Mouse (Mus musculus) kidney, embryonic 14.5 days (tissue): ENCODE measurements around the gene Hist1h3d. TPM values are rescaled to one million over a fixed set of nuclear protein-coding genes. Genes with fewer than 3 reads are reported as not detected.

Experiments
- ATAC-seq: fragments of 200-750 bp; cut with Nextera tagmentation; 2 replicates; pipeline ENCODE4 v1.8.0; 2017; ENCODE audit warnings: moderate number of reproducible peaks, mild to moderate bottlenecking, moderate TSS enrichment, moderate library complexity; ENCODE audit not compliant: low FRiP score, low TSS enrichment
- H3K27ac ChIP-seq: fragments of 300-500 bp; sonication (generic); 2 replicates; pipeline ENCODE4 v1.5.1; 2014; ENCODE audit warnings: low read depth, mild to moderate bottlenecking, low read length, moderate library complexity, mixed read lengths
- H3K27me3 ChIP-seq: fragments of 300-500 bp; sonication (generic); 2 replicates; pipeline ENCODE4 v1.6.1; 2014; ENCODE audit warnings: mild to moderate bottlenecking, low read length; ENCODE audit not compliant: control insufficient read depth, insufficient read depth
- H3K36me3 ChIP-seq: fragments of 300-500 bp; sonication (generic); 2 replicates; pipeline ENCODE4 v1.6.1; 2014; ENCODE audit warnings: low read length, mixed read lengths; ENCODE audit not compliant: control insufficient read depth, insufficient read depth
- H3K4me1 ChIP-seq: fragments of 300-500 bp; sonication (generic); 2 replicates; pipeline ENCODE4 v1.6.1; 2014; ENCODE audit warnings: low read length, mixed read lengths; ENCODE audit not compliant: control insufficient read depth, insufficient read depth
- H3K4me2 ChIP-seq: fragments of 300-500 bp; sonication (generic); replicated peaks from 2 replicates; pipeline ENCODE4 v1.6.1; 2014; ENCODE audit warnings: low read depth, mild to moderate bottlenecking, low read length
- H3K4me3 ChIP-seq: fragments of 300-500 bp; sonication (generic); 2 replicates; pipeline ENCODE4 v1.5.1; 2014; ENCODE audit warnings: mild to moderate bottlenecking, low read length
- H3K9ac ChIP-seq: fragments of 300-500 bp; sonication (generic); 2 replicates; pipeline ENCODE4 v1.6.1; 2014; ENCODE audit warnings: low read depth, mild to moderate bottlenecking, low read length, moderate library complexity
- H3K9me3 ChIP-seq: fragments of 300-500 bp; sonication (generic); 2 replicates; pipeline ENCODE4 v1.6.1; 2016; ENCODE audit warnings: low read length; ENCODE audit not compliant: control insufficient read depth
- WGBS: fragments of 180-500 bp; shearing (Covaris S2); extraction: QIAGEN DNeasy Blood & Tissue Kit; methylation state at CpG from one replicate; pipeline ENCODE4 v1.1.7; 2014; 5-methylcytosine and 5-hydroxymethylcytosine counted together
- polyA plus RNA-seq: library from polyadenylated mRNA; unstranded; fragments of >200 nt; fragmentation: Nextera tagmentation; extraction: Ambion mirVana; gene quantifications from 2 replicates; pipeline ENCODE4 v1.2.1, GENCODE M21; 2014

Hist1h3d gene
- polyA plus RNA-seq, 1 experiment from 2014 or later, result 12.0 TPM

- Histone ChIP-seq H3K4me3 (no peak overlapping the region), H3K36me3 (no peaks in the 10 kb centered on the region), H3K27me3 (no peaks in the 10 kb centered on the region), H3K9ac (no peak overlapping the region), H3K27ac (no peak overlapping the region), H3K4me1 (no peaks in the 10 kb centered on the region), H3K9me3 (no peaks in the 10 kb centered on the region), H3K4me2 (no peak overlapping the region)
- WGBS, result 31% methylated on average over 3 of the region's 3 CpGs
- ATAC-seq, result peak; percentile 83; the same call in 1 of the 2 replicates
Observed at GRCm38 (mm10) chr13:23604452-23604851, 28.9 kb downstream of the Hist1h3d start.

- ATAC-seq, result 0 out of 2 replicates have a peak, but pooled peaks have one; percentile 64
- H3K27ac ChIP-seq, result no peak overlapping the region
- H3K36me3 ChIP-seq, result no peaks in the 10 kb centered on the region
- no peak overlapping the region for H3K4me3 ChIP-seq
- H3K9ac ChIP-seq, result no peak overlapping the region
- no peak overlapping the region for H3K4me2 ChIP-seq
- H3K27me3 ChIP-seq, result no peaks in the 10 kb centered on the region
- H3K9me3 ChIP-seq, result no peaks in the 10 kb centered on the region
- H3K4me1 ChIP-seq, result no peaks in the 10 kb centered on the region
- 90% methylated on average over 3 of the region's 3 CpGs for WGBS
Observed at GRCm38 (mm10) chr13:23605052-23605451, 29.5 kb downstream of the Hist1h3d start.

- Histone ChIP-seq H3K27me3 (no peaks in the 10 kb centered on the region), H3K36me3 (no peaks in the 10 kb centered on the region), H3K9me3 (no peaks in the 10 kb centered on the region), H3K4me2 (no peak overlapping the region), H3K27ac (no peak overlapping the region), H3K4me1 (no peaks in the 10 kb centered on the region), H3K4me3 (no peak overlapping the region), H3K9ac (no peak overlapping the region)
- ATAC-seq, result no peak
- 75% methylated on average over 4 of the region's 4 CpGs for WGBS
Observed at GRCm38 (mm10) chr13:23609209-23609608, 33.6 kb downstream of the Hist1h3d start.

- Histone ChIP-seq H3K27me3 (no peaks in the 10 kb centered on the region), H3K4me3 (no peak overlapping the region), H3K9ac (no peak overlapping the region), H3K27ac (no peak overlapping the region), H3K4me2 (no peak overlapping the region), H3K4me1 (no peaks in the 10 kb centered on the region), H3K36me3 (no peaks in the 10 kb centered on the region), H3K9me3 (no peaks in the 10 kb centered on the region)
- ATAC-seq, result no peak
Observed at GRCm38 (mm10) chr13:23609844-23610243, 34.3 kb downstream of the Hist1h3d start.

- Histone ChIP-seq H3K27ac (no peak overlapping the region), H3K9ac (no peak overlapping the region), H3K9me3 (no peaks in the 10 kb centered on the region), H3K4me2 (no peak overlapping the region), H3K4me1 (no peaks in the 10 kb centered on the region), H3K27me3 (no peaks in the 10 kb centered on the region), H3K36me3 (no peaks in the 10 kb centered on the region), H3K4me3 (no peak overlapping the region)
- 76% methylated on average over 2 of the region's 2 CpGs for WGBS
- ATAC-seq, result no peak
Observed at GRCm38 (mm10) chr13:23610393-23610792, 34.8 kb downstream of the Hist1h3d start.

GRCm38 (mm10) chr13:23611638-23612037, 36.1 kb downstream of the Hist1h3d start:
- no peaks in the 10 kb centered on the region for H3K36me3 ChIP-seq
- 55% methylated on average over 3 of the region's 3 CpGs for WGBS
- ATAC-seq, result peak; percentile 49; the same call in 1 of the 2 replicates
- H3K9ac ChIP-seq, result no peak overlapping the region
- no peaks in the 10 kb centered on the region for H3K27me3 ChIP-seq
- no peaks in the 10 kb centered on the region for H3K4me1 ChIP-seq
- no peak overlapping the region for H3K4me3 ChIP-seq
- H3K9me3 ChIP-seq, result no peaks in the 10 kb centered on the region
- no peak overlapping the region for H3K4me2 ChIP-seq
- 0 out of 2 replicates have a peak overlapping the region, but pooled peaks have one; percentile 19 for H3K27ac ChIP-seq

GRCm38 (mm10) chr13:23620056-23620732, 44.6 kb downstream of the Hist1h3d start:
- Histone ChIP-seq H3K36me3 (no peaks in the 10 kb centered on the region), H3K9ac (peak overlapping the region; percentile 95), H3K4me3 (peak overlapping the region; percentile 75), H3K4me1 (peaks cover 3% of the 10 kb centered on the region; the same call in 1 of the 2 replicates), H3K27me3 (no peaks in the 10 kb centered on the region), H3K27ac (peak overlapping the region; percentile 99), H3K4me2 (peak overlapping the region; percentile 77), H3K9me3 (no peaks in the 10 kb centered on the region)
- WGBS, result 52% methylated on average over 12 of the region's 12 CpGs
- no peak for ATAC-seq

GRCm38 (mm10) chr13:23620733-23621531, 45.4 kb downstream of the Hist1h3d start, which contains the start of gene Hist1h2be:
TSS of gene Hist1h2be (minus strand) at chr13:23621124.
- Histone ChIP-seq H3K27me3 (no peaks in the 10 kb centered on the region), H3K9ac (peak within 1 kb of the TSS; percentile 95), H3K9me3 (no peaks in the 10 kb centered on the region), H3K36me3 (no peaks in the 10 kb centered on the region), H3K27ac (peak within 1 kb of the TSS; percentile 99), H3K4me2 (peak within 1 kb of the TSS; percentile 77), H3K4me3 (peak within 1 kb of the TSS; percentile 75), H3K4me1 (peaks cover 3% of the 10 kb centered on the region; the same call in 1 of the 2 replicates)
- WGBS, result under 1% methylated on average over 27 of the region's 27 CpGs
- peak; percentile 85 for ATAC-seq
